Mouse (Mus musculus): ENCODE measurements around the gene Hgd.

GRCm38 (mm10) chr16:37579994-37580393, at the start of gene Hgd:
- no peak for TF ChIP-seq CTCF (IDR thresholded peaks at IDR 0.05; ENCODE audit: low read depth)
- no peak for TF ChIP-seq EP300 (optimal IDR thresholded peaks at IDR 0.05)

Data from stomach, postnatal 0 days (tissue).